Mouse (Mus musculus) stomach, embryonic 16.5 days (tissue): ENCODE results near the gene Ino80b. TPM values are rescaled to one million over a fixed set of nuclear protein-coding genes. Genes with fewer than 3 reads are reported as not detected.

ENCODE experiments used
- ATAC-seq: fragments of 200-750 bp; cut with Nextera tagmentation; 2 replicates; pipeline ENCODE4 v1.8.0; 2017; ENCODE audit warnings: moderate number of reproducible peaks, moderate TSS enrichment; ENCODE audit not compliant: insufficient read depth, low FRiP score
- H3K27ac ChIP-seq: fragments of 300-500 bp; sonication (generic); 2 replicates; pipeline ENCODE4 v1.5.1; 2014; ENCODE audit warnings: low read length
- H3K27me3 ChIP-seq: fragments of 300-500 bp; sonication (generic); 2 replicates; pipeline ENCODE4 v1.6.1; 2014; ENCODE audit warnings: low read length, control low read depth, mixed read lengths; ENCODE audit not compliant: control insufficient read depth, insufficient read depth
- H3K36me3 ChIP-seq: fragments of 300-500 bp; sonication (generic); 2 replicates; pipeline ENCODE4 v1.6.1; 2014; ENCODE audit warnings: low read length; ENCODE audit not compliant: control insufficient read depth, insufficient read depth
- H3K4me1 ChIP-seq: fragments of 300-500 bp; sonication (generic); 2 replicates; pipeline ENCODE4 v1.6.1; 2014; ENCODE audit warnings: low read length, control low read depth, mixed read lengths; ENCODE audit not compliant: control insufficient read depth, insufficient read depth
- H3K4me2 ChIP-seq: fragments of 300-500 bp; sonication (generic); 2 replicates; pipeline ENCODE4 v1.6.1; 2014; ENCODE audit warnings: low read depth, low read length, mixed read lengths
- H3K4me3 ChIP-seq: fragments of 300-500 bp; sonication (generic); replicated peaks from 2 replicates; pipeline ENCODE4 v1.5.1; 2014; ENCODE audit warnings: mild to moderate bottlenecking, low read length
- H3K9ac ChIP-seq: fragments of 300-500 bp; sonication (generic); 2 replicates; pipeline ENCODE4 v1.6.1; 2014; ENCODE audit warnings: low read length
- H3K9me3 ChIP-seq: fragments of 300-500 bp; sonication (generic); replicated peaks from 2 replicates; pipeline ENCODE4 v1.6.1; 2016; ENCODE audit warnings: low read length, control low read depth; ENCODE audit not compliant: control insufficient read depth
- WGBS: fragments of 180-500 bp; shearing (Covaris S2); extraction: QIAGEN DNeasy Blood & Tissue Kit; methylation state at CpG from one replicate; pipeline ENCODE4 v1.1.7; 2014; 5-methylcytosine and 5-hydroxymethylcytosine counted together
- polyA plus RNA-seq: library from polyadenylated mRNA; unstranded; fragments of >200 nt; fragmentation: Nextera tagmentation; extraction: Ambion mirVana; gene quantifications from 2 replicates; pipeline ENCODE4 v1.2.1, GENCODE M21; 2015

Gene Ino80b
- polyA plus RNA-seq, 1 experiment from 2014 or later = 8.4 TPM

DNA sequence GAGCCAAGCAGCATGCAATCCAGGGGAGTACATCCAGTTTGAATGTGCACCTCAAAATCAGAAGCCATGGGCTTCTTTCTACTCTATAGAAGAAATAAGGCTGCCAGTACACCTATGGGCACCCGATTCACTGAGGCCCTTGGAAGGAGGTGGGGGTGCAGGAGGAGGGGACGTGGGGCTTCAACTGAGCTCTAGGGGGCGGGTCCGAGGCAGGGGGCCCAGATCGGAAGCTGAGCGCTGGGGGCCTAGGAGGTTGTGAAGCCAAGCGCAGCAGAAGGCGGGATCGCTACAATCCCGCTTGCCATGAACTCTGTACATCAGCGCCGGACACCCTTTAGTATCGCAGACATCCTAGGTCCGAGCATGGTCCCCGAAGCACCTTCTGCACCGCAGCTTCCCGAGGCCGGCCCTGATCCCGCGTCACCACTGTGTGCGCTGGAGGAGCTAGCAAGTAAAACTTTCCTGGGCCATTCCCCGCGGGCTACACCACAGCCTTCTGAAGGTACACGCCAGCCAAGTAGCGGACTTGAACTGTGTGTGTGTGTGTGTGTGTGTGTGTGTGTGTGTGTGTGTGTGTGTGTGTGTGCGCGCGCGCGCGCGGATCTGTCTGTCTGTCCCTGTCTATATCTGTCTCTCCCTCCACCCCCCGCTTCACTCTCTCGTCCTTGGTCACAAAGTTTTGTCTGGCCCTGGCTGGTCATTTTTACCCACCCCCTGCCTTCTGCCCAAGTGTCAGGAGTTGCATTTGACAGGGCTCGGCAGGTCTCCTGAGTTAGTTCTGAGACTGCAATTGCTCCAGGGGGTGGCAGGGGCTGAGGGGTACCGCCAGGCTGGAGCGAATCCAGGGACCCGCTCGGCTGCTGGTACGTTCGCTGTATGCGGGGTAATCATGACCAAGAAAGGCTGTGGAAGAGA, 38.9 kb downstream of the Ino80b start, which contains the start of gene Lbx2:
Lbx2 (plus strand) TSS at position 247 of the 915 bp plus-strand sequence.
- Histone ChIP-seq H3K36me3 (0 out of 2 replicates have a peak, but pooled peaks cover 6% of the 10 kb centered on the region), H3K4me3 (peak within 1 kb of the TSS; percentile 17), H3K9ac (peak within 1 kb of the TSS; percentile 7; the same call in 1 of the 2 replicates), H3K27me3 (peaks cover 75% of the 10 kb centered on the region), H3K9me3 (no peaks in the 10 kb centered on the region), H3K4me1 (0 out of 2 replicates have a peak, but pooled peaks cover 7% of the 10 kb centered on the region), H3K4me2 (peak within 1 kb of the TSS; percentile 43; the same call in 1 of the 2 replicates), H3K27ac (no peak within 1 kb of the TSS)
- ATAC-seq = no peak
- 5% methylated on average over 38 of the region's 42 CpGs for WGBS

DNA sequence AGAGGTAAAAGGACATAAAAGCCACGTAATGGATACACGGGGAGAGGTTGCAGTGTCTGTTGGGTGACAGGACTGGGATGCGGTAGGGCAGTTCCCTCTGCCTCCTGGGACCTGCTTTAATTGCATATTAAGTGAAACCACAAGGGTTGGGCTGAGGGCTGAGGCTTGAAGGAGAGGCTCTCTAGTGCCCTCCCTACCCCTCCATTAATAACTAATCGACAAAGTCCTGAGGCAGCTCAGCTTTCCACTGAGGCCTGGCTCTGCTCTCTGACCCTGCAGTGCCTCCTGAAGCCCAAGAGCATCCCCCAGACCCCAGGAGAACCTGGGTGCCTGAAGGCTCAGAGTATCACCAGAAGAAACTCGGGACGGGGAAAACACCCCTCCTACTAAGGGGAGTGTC, 40.8 kb downstream of the Ino80b start:
- ATAC-seq = no peak
- Histone ChIP-seq H3K4me2 (no peak overlapping the region), H3K9me3 (no peaks in the 10 kb centered on the region), H3K27me3 (peaks cover 68% of the 10 kb centered on the region), H3K4me1 (peaks cover 7% of the 10 kb centered on the region; the same call in 1 of the 2 replicates), H3K9ac (no peak overlapping the region), H3K36me3 (0 out of 2 replicates have a peak, but pooled peaks cover 6% of the 10 kb centered on the region), H3K4me3 (no peak overlapping the region), H3K27ac (no peak overlapping the region)
- WGBS = 13% methylated on average over 6 of the region's 6 CpGs

DNA sequence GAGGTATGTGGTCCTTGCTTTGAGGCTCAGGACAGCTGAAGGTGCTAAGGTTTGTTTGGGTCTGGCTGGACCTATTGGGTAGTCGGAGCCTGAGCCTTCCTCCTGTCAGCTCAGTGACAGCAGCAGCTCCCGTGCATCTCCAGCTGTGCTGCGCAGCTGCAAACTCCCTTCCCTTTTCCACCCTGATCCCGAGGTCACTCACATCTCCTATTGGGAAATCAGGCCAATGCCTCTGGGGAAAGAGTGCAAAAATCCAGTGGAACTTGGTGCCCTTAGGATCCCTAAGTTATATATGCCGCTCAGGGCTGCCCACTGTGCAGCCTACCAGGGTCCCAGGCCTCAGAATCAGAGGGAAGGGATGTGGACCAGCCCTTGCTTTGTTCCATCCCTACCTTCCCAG, 41.7 kb downstream of the Ino80b start:
- Histone ChIP-seq H3K9ac (no peak overlapping the region), H3K27me3 (peaks cover 60% of the 10 kb centered on the region), H3K36me3 (0 out of 2 replicates have a peak, but pooled peaks cover 6% of the 10 kb centered on the region), H3K27ac (no peak overlapping the region), H3K4me3 (no peak overlapping the region), H3K9me3 (no peaks in the 10 kb centered on the region), H3K4me2 (no peak overlapping the region), H3K4me1 (peaks cover 13% of the 10 kb centered on the region; the same call in 1 of the 2 replicates)
- 28% methylated on average over 5 of the region's 5 CpGs for WGBS
- no peak for ATAC-seq

DNA sequence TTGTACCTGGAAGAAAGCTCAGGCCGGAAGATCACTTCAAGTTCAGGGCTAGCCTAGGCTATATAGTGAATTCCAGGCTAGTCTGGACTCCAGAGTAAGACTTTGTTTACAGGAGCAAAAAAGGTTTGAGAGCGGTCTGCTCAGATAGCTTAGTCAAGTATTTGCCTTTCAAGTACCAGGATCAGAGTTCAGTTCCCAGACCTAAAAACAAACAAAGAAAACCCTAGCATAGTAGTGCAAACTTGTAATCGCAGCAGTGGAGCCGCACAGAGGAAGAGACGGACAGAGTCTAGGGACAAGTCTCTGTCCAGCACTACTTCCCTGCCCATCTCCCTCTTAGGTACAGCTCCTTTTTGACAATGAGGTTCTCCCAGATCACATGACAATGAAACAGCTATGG, 45.0 kb downstream of the Ino80b start:
- Histone ChIP-seq H3K4me1 (peaks cover 10% of the 10 kb centered on the region; the same call in 1 of the 2 replicates), H3K4me2 (no peak overlapping the region)

DNA sequence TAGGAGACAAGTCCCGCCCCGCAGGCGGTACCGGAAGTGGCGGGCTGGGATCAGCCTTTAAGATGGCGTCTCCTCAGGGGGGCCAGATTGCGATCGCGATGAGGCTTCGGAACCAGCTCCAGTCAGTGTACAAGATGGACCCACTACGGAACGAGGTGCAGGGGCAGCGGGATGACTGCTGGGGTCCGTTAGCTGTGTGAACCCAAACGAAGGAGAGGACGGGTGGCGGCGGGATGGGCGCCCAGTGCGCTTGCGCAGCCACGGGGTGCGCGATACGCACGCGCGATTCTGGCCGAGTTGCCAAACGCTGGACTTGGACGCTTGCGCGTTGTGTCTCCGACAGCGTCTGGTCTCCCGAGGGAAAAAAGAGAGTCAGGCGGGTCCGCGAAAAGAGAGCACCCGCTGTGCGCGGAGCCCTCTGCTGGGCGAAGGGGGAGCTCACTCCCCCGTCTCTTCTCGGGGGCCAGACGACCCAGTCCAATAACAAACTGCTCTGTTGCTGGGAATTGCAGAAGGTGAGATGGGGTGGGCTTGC, 46.8 kb downstream of the Ino80b start:
- Histone ChIP-seq H3K9me3 (no peaks in the 10 kb centered on the region), H3K4me3 (peak overlapping the region; percentile 85), H3K4me1 (peaks cover 10% of the 10 kb centered on the region; the same call in 1 of the 2 replicates), H3K4me2 (peak overlapping the region; percentile 97), H3K36me3 (0 out of 2 replicates have a peak, but pooled peaks cover 6% of the 10 kb centered on the region), H3K27me3 (peaks cover 43% of the 10 kb centered on the region), H3K27ac (peak overlapping the region; percentile 84), H3K9ac (peak overlapping the region; percentile 86)
- peak; percentile 95 for ATAC-seq
- WGBS = under 1% methylated on average over 46 of the region's 46 CpGs

More for the DNA sequence above, 45.0 kb downstream of the Ino80b start:
- no peak overlapping the region for H3K9ac ChIP-seq
- 0 out of 2 replicates have a peak, but pooled peaks cover 6% of the 10 kb centered on the region for H3K36me3 ChIP-seq
- ATAC-seq = no peak
- H3K27me3 ChIP-seq = peaks cover 43% of the 10 kb centered on the region
- 95% methylated on average over 5 of the region's 5 CpGs for WGBS
- no peak overlapping the region for H3K4me3 ChIP-seq
- no peak overlapping the region for H3K27ac ChIP-seq
- H3K9me3 ChIP-seq = no peaks in the 10 kb centered on the region

DNA sequence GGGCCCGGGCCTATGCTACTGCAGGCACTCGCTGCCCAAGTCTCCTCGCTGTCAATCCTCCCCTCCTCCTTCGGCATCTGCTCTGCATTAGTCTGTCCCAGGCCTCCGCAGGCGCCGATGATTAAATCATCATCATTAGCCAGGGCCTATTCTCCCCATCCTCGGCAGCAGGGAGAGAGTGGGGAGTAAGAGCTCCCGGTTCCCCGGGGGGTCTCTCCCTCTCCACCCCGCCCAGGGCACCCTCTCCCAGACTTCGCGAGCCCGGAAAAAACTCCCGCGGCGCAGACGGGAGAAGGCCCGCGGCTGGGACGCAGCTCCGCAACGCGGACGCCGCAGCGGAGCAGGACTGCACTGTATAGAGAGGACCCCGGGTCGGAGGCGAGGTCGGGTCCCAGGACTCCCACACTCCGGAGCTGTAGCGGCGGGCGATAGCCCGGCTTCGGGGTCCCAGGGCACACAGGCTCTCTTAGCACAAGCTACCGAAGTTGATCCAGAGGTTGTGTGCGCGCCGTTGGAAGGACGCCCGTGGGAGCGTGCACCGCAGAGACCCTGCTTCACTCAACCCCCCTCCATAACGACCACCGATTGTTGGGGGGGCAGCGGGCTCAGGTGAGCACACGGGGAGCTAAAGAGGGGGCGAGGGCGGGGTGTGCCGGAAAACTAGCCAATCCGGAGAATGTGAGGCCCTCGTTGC, 47.5 kb downstream of the Ino80b start, which contains the start of gene Pcgf1:
Pcgf1 (plus strand) TSS at position 240 of the 694 bp plus-strand sequence.
- H3K27me3 ChIP-seq = peaks cover 41% of the 10 kb centered on the region
- H3K9me3 ChIP-seq = no peaks in the 10 kb centered on the region
- H3K4me3 ChIP-seq = peak within 1 kb of the TSS; percentile 85
- H3K36me3 ChIP-seq = 0 out of 2 replicates have a peak, but pooled peaks cover 6% of the 10 kb centered on the region
- peak within 1 kb of the TSS; percentile 97 for H3K4me2 ChIP-seq
- peak; percentile 41 for ATAC-seq
- H3K4me1 ChIP-seq = peaks cover 10% of the 10 kb centered on the region; the same call in 1 of the 2 replicates
- H3K9ac ChIP-seq = peak within 1 kb of the TSS; percentile 86
- peak within 1 kb of the TSS; percentile 84 for H3K27ac ChIP-seq
- under 1% methylated on average over 54 of the region's 54 CpGs for WGBS

DNA sequence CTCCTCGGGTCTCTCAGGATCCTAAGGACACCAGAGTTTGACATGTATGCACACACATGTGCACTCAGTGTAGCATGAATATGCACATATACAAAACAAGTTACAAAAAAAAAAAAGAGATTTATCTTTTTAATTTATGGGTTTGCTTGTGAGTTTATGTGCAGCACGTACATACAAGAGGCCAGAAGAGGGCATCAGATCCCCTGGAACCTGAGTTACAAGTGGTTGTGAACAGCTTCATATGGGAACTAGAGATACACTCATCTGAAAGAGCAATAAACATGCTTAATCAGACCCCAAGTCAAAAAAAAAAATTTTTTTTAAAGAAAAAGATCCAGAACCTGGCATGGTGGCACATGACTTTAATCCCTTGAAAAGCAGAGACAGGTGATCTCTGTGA, 50.3 kb downstream of the Ino80b start:
- 17% methylated on average over 2 of the region's 2 CpGs for WGBS
- Histone ChIP-seq H3K4me3 (no peak overlapping the region), H3K36me3 (no peaks in the 10 kb centered on the region), H3K27ac (no peak overlapping the region), H3K4me1 (peaks cover 16% of the 10 kb centered on the region), H3K9ac (no peak overlapping the region), H3K4me2 (no peak overlapping the region), H3K9me3 (no peaks in the 10 kb centered on the region), H3K27me3 (peaks cover 61% of the 10 kb centered on the region)
- ATAC-seq = no peak
